Mouse (Mus musculus): ENCODE results near the gene Ascl3.
A peak's percentile ranks its signal among the peaks of the same experiment; 100 is the strongest.

Ascl3 gene

DNA sequence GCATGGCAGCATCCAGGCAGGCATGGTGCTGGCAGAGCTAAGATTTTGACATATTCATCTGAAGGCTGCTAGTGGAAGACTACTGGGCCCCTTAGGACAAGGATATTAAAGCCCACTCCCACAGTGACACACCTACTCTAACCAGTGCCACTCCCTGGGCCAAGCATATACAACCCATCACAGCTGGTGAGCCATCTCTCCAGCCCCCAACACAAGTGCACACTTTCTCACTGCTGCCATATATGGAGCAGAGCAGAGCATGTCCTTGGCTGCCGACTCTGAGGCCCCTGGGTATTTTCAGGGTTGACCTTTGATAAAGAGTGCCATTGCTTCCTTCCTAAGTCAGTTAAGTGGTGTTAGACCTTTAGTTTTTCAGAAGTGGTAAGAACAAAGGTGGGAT lies 21.5 kb downstream of the Ascl3 start:
- no peak for DNase-seq (ENCODE audit: low read depth, low spot score)

DNA sequence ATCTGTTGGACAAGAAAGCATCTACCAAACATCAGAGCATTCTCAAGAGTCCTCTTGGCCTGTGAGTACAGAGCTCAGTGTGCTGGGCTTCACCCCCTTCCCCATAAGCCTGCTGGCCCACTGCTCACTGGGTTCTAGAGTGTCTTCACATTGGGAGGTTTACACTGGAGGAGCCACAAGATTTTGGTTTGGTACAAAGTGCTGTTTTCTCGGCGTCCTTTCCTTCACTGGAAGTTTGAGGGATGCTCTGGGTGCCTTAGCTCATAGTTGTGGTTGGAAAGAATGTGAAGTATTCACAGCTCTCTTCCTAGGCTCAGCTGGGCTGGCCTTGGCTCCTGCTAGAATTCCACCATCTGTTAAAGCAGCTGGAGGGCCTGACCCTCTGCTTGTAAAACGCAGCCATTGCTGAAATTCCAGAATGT lies 22.6 kb downstream of the Ascl3 start:
- DNase-seq (ENCODE audit: low read depth, low spot score): peak; percentile 80

DNA sequence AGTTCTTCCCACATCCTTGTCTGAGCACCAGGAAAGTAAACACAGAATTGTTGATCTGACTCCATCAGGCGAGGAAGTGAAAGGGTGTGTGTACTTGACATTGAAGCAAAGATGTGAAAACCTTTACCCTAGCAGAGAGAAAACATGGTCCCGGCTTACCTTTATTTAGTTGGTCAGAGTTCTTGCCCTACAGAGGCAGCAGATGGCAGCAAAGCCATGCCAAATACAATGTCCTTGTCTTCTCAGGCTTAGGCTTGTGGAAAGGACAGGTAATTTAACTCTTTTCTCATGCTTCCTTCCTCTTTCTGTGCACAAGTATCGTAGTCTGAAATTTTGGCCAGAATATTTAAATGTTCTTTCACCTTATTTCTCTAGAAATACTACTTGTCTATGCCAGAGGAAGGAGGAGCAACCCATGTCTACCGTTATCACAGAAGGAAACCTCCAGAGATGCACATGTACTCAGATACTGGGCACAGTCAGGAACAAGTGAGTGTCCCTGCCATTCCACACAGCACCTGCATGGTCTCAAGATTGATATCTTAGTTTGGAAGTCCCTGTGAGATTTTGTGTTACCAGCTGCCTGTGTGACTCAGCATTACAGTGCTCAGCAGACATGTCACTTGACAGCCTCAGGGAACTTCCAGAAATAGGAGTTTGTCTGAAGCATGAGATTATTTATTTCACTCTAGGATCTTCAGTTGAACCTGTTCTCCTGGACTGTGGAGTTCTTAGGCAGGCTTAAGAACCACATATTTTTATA lies 24.3 kb downstream of the Ascl3 start:
- DNase-seq (ENCODE audit: low read depth, low spot score): peak; percentile 39

DNA sequence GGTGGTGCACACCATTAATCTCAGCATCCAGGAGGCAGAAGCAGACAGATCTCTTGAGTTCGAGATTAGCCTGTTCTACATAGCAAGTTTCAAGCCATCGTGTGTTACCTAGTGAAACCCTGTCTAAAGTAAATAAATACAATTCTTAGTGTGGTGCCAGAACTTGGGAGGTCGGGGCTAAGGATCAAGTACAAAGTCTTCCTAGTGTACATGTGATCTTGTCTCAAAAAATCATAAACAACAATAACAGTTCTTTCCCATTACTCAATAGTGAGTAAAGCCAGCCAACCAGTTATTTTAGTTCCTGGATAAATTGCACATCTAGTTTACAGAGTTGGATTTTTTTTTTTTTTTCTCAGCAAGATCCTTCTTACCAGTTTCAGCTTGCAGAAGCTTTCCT lies 27.1 kb downstream of the Ascl3 start:
- no peak for DNase-seq (ENCODE audit: low read depth, low spot score)

DNA sequence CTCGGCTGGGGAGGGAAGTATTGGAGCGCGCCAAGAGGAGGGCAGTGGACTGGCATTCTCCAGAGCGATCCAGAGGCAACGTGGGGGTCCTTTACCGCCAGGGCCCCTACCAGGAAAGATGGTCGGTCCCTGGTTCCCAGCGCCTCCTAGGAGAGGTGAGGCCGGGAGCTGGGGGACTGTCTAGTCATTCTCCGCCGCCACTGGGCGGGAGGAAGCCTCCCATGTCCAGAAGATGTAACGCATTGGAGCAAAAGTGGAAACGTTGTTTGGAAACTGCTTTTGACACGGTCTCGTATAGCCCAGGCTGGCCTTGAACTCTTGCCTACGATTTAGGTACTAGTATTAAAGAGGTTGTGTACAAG lies 27.5 kb downstream of the Ascl3 start:
- DNase-seq (ENCODE audit: low read depth, low spot score): no peak

DNA sequence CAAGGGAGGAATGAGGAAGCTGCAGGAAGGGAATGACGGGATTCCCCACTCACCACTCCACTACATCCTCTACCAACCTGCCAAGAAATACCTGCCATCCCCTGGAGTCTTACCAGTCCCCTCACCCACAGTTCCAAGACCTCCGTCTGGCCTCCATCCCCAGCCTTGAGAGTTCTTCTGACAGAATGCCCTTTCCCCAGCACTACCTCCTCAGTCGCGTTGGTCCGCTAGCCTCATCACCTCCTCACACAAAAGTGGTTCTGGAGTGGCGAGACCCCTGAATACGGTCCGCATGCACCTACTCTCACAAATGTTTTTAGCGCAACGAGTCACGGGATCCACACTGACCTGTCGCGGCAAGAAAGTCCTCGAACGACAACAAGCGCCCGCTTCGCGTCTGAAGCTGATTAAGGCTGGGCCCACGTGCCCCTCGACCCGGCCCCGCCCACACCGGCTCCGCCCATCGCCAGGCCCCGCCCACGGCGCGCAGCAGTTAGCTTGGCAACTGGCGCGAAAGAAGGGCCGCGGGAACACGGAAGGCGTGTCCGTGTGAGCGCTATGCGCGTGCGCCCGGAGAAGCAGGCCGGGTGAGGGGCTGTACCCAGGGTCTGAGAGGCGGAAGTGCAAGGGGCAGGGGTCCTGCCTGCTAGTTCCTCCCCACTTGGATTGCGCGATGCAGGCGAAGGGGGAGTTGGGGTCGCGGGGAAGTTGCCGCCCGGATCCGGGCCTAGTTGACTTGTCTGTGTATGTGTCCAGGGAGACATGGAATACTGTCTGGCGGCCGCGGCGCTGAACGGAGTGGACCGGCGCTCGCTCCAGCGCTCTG lies 28.1 kb downstream of the Ascl3 start, which contains the start of the genes St5 and Akip1:
Gene St5 (minus strand): TSS at position 416 of the 826 bp plus-strand sequence.
Gene Akip1 (plus strand): TSS at position 501 of the 826 bp plus-strand sequence.
- DNase-seq (ENCODE audit: low read depth, low spot score): peak; percentile 84

DNA sequence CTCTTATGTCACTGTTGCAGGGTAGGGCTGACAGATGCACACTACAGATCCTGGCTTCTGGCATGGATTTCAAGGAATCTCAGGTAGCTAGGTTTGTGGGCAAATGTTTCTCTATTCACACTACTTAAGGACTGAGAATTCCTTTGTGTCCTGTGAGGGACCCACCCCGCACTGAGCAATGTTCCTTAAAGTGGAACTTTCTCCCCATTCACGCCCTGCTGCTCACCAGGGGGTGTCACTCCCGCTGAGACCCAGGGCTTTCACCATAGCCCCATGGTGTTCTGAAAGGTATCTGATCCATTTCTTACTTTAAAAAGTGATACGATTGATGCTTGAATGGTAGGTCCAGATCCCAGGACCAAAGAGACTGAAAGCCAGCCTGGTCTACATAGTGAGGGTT lies 28.8 kb downstream of the Ascl3 start:
- DNase-seq (ENCODE audit: low read depth, low spot score): no peak

DNA sequence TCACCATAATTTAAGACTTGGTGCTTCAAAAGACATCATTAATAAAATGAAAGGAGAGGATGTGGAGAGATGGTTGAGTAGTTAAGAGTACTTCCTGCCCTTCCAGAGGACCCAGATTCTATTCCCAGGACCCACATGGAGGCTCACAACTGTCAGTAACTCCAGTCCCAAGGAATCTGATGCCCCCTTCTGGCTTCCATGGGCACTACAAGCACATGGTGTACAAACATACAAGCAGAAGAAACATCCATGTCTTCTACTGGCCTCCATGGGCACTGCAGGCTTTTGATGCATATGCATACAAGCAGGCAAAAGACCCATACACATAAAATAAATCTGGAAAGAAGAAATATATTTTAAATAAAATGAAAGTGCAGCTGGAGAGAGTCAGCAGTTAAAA lies 31.3 kb downstream of the Ascl3 start:
- no peak for DNase-seq (ENCODE audit: low read depth, low spot score)

DNA sequence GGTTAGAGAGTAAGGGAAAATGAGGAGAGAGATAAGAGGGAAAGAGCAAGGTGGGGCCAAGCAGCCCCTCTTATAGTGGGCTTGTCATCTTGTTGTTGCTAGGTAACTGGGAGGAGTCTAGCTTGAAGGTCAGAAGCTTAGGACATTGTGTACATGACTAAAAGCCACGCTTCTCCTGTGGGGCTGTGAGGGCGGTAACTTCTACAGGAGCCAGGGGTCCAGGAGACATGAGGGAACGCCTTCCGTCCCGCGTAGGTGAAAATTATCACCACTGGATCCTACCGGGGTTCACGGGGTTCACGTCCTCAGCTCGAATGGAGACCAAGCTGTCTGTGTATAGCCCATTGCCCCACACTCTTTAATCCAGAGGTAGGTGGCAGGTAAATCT lies 36.2 kb downstream of the Ascl3 start:
- no peak for DNase-seq (ENCODE audit: low read depth, low spot score)

DNA sequence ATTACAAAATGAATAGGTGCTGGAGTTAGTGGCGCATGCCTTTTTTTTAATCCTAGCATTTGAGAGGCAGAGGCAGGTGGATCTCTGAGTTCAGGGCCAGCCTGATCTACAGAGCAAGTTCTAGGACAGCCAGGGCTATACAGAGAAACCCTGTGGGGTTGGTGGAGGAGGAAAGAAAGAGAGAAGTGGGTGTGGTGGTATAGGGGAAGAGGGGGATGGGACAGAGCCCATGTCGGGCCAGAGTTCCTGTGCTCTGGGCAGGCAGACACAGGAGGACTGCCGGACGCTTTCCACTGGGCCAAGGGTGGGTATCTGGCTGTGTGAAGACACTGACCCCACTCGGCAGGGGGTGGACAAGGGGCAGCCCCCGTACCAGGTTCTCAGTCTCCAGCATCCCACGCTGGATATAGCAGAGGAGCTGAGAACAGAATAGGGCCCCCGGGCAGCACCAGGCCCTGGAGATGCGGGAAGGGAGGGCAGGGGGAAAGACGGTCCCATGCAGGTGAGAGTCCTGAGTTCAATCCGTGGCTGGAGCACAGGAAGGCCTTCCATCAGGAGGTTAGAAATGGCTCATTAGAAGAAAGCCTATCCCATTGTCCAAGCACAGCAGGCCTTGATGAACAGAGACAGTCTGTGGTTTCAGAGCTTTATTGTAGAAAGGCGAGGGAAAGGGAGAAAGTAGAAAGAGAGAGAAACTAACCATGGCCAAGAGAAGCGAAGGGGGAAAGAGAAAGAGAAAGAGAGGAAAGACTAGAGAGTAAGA lies 36.8 kb downstream of the Ascl3 start:
- no peak for DNase-seq (ENCODE audit: low read depth, low spot score)

DNA sequence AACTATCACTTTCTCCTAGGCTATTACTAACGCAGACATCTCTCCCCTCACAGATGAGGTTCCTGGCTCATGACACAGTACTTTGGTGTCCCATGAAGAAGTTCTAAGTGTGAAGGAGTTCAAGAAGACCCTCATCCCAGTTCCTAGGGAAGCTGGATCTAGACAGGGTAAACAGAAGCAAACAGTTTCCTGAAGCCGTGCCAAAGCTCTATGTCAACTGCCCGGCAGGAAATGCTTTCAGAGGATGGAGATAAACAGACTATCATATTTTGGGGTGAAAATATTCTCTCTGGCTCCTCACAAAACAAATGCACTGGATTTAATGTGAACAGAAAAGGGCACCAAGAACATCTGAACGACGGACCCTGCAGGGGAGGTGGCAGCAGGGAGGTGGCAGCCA lies 40.6 kb downstream of the Ascl3 start:
- DNase-seq (ENCODE audit: low read depth, low spot score): no peak

DNA sequence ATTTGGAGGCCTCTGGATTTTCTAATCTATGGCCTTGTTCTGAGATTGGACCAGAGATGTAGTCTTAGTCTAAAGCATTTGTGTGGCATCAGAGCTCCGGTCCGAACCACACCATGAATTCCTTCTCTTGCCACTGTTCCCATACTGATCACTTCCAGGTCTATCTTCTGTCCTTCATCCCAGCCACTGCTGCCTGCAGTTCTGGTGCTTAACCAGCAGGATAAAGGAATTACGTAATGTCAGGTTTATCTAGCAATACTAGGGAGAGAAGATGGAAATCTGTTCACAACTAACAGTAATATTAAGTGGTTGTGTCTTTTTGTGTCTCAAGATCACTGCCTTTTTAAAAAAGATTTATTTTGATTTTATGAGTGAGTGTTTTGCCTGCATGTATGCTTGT lies 41.4 kb downstream of the Ascl3 start:
- DNase-seq (ENCODE audit: low read depth, low spot score): no peak

DNA sequence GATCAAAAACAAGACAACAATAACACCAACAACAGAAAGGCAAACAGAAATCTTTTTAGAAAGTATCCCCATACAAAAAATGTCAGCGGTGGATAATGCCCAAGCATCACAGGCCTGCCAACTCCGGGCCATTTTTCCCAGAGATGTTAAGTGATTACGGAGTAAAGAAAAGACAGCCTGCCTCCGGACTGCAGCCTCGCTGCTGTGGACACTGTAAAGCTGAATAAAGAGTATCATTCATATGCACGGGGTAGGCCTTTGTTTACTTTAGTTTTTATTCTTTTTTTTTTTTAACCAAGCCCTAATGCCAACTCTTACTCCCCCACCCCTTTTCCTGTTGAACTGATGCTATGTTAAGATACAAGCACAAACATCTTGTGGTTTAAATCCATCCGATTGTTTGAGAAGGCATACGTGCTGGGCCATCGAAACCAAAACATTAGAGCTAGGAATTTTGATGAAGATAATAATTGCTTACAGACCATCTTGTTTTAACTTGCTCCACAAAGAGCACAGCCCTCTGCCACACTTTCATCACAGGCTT lies 44.9 kb downstream of the Ascl3 start:
- DNase-seq (ENCODE audit: low read depth, low spot score): no peak

DNA sequence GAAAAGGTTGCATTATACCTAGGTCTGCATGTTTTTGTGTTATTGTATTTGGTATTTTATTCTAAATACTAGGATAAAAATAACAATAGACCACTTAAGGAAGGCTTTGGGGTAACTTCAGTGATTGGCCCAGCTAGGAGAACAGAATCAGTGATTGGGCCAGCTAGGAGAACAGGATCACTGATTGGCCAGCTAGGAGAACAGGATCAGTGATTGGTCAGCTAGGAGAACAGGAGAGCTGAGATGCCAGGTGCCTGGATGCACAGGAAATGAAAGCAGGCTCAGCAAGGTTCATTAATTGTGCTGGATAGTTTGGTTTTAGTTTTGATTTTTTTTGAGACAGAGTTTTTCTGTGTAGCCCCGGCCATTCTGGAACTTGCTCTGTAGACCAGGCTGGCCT lies 50.6 kb downstream of the Ascl3 start:
- DNase-seq (ENCODE audit: low read depth, low spot score): no peak

DNA sequence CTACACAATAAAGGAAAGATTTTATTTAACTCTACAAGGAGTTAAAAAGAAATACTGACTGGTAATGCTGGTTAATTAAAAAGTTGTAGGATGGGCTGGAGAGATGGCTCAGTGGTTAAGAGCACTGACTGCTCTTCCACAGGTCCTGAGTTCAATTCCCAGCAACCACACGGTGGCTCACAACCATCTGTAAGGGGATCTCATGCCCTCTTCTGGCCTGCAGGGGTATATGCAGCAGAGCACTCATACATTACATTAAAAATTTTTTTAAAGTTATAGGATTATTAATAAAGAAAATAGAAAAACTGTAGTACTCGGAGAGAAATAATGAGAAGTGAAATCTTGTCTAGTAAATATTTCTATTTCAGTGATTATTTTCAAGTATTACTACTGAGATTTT lies 51.2 kb downstream of the Ascl3 start:
- no peak for DNase-seq (ENCODE audit: low read depth, low spot score)

Measured in skeletal muscle tissue, adult 2 months (tissue).